Mouse (Mus musculus) adrenal gland, adult 8-10 months (tissue): ENCODE data around the gene Spa17. TPM values are rescaled to one million over a fixed set of nuclear protein-coding genes. Genes with fewer than 3 reads are reported as not detected.

ENCODE experiments used
- DNase-seq: peaks from one replicate; pipeline ENCODE4 v3.0.0; 2022
- total RNA-seq, 4 experiments: library from RNA; stranded (reverse); gene quantifications; 2 replicates each; pipeline ENCODE4 v1.2.4; 2022

Spa17 gene
- total RNA-seq, 4 experiments from 2014 or later: 0.99 to 5.1 (median 3.2) TPM

GRCm38 (mm10) chr9:37556366-37556765 lies 57.2 kb downstream of the Spa17 start:
- no peak for DNase-seq

GRCm38 (mm10) chr9:37554838-37555748 lies 58.4 kb downstream of the Spa17 start, which contains the start of gene Siae:
TSS of gene Siae (plus strand) at chr9:37555698.
- DNase-seq: no peak

- DNase-seq: no peak
Observed at GRCm38 (mm10) chr9:37554279-37554678, 59.2 kb downstream of the Spa17 start.

Other genes with a start within 250 kb of the Spa17 start
- under 1 TPM in 3 of 4 experiments, not detected in 1; 0.14 to 0.31 (median 0.30) TPM for gene Hepacam, start 246.4 kb downstream of the Spa17 start, total RNA-seq
- gene Robo4, start 211.8 kb downstream of the Spa17 start, total RNA-seq: 10 to 100 TPM; 24.3 to 37.8 (median 29.3) TPM
- gene Robo3, start 180.5 kb downstream of the Spa17 start, total RNA-seq: 1 to 10 TPM; 1.3 to 2.1 (median 1.7) TPM
- 10 to 100 TPM; 17.2 to 33.2 (median 22.6) TPM for gene Msantd2, start 124.4 kb downstream of the Spa17 start, total RNA-seq
- gene Esam, start 85.6 kb downstream of the Spa17 start, total RNA-seq: 10 to 100 TPM; 32.9 to 60.4 (median 46.6) TPM
- gene Vsig2, start 74.5 kb downstream of the Spa17 start, total RNA-seq: 1 to 10 TPM; 3.1 to 7.6 (median 5.4) TPM
- gene Nrgn, start 60.8 kb downstream of the Spa17 start, total RNA-seq: 1 to 10 TPM; 1.0 to 1.8 (median 1.5) TPM
- gene Siae, start 58.0 kb downstream of the Spa17 start, total RNA-seq: 10 to 100 TPM; 20.8 to 30.8 (median 23.8) TPM
- 10 to 100 TPM; 75.6 to 84.5 (median 81.8) TPM for gene Tbrg1, start 43.6 kb upstream of the Spa17 start, total RNA-seq
- under 1 TPM in 2 of 4 experiments, not detected in 2; 0.12 to 0.31 TPM for gene Panx3, start 55.5 kb upstream of the Spa17 start, total RNA-seq
- gene Olfr160, start 102.5 kb upstream of the Spa17 start, total RNA-seq: not detected
- not detected for gene Olfr874, start 131.4 kb upstream of the Spa17 start, total RNA-seq
- gene Olfr875, start 158.1 kb upstream of the Spa17 start, total RNA-seq: not detected
- gene Olfr876, start 189.3 kb upstream of the Spa17 start, total RNA-seq: not detected
- not detected for gene Olfr877, start 240.5 kb upstream of the Spa17 start, total RNA-seq